In genomic region chr14:11160806-11161450, GRCm38 (mm10) we compare ENCODE assay signal across 8 mouse cellular contexts. TPM values are rescaled to one million over a fixed set of nuclear protein-coding genes. Genes with fewer than 3 reads are reported as not detected.
A peak's percentile ranks its signal among the peaks of the same experiment; 100 is the strongest.
DNase-seq lines count a peak whose midpoint lies in the region; TF ChIP-seq lines count a peak whose summit lies in the region.

No protein-coding gene starts in this region.

- peak overlapping the region in 1 of 2 experiments; percentile 74; a peak in 2 of 4 replicates for H3K4me3 ChIP-seq in ES-E14 (ENCODE audit: insufficient read depth in 1 of 2, low read depth in 1 of 2, low read length in 2 of 2, poor library complexity in 1 of 2, severe bottlenecking in 1 of 2)
- peak overlapping the region; percentile 72 for H3K4me3 ChIP-seq in hindbrain, embryonic 10.5 days
- H3K4me3 ChIP-seq in lung, adult 2 months (replicated peaks; ENCODE audit: extremely low read depth, low read depth, low read length), result peak overlapping the region; percentile 53
- H3K4me3 ChIP-seq in thymus, adult 2 months (ENCODE audit: control insufficient read depth, insufficient read depth, low read length), result peak overlapping the region; percentile 30

- peak; percentile 24; the same call in 1 of the 2 replicates for TF ChIP-seq POLR2A in lung, adult 2 months (IDR thresholded peaks at IDR 0.05; ENCODE audit: borderline replicate concordance, extremely low read depth, low read depth, low read length)
- no peak for TF ChIP-seq POLR2A in thymus, adult 2 months (IDR thresholded peaks at IDR 0.05; ENCODE audit: control insufficient read depth, extremely low read depth, insufficient read depth, low read length, poor library complexity)

- no peak for TF ChIP-seq CTCF in lung, adult 2 months (IDR thresholded peaks at IDR 0.05; ENCODE audit: insufficient read depth, low read length)
- TF ChIP-seq CTCF in thymus, adult 2 months (IDR thresholded peaks at IDR 0.05; ENCODE audit: borderline replicate concordance, control insufficient read depth, extremely low read depth, insufficient read depth, low read length, poor library complexity), result no peak

- peak; percentile 11 for DNase-seq in ES-E14 (ENCODE audit: low read depth, low spot score)
- DNase-seq in cerebellum, adult 8-10 months, result peak; percentile 86
- DNase-seq in frontal cortex, adult 2 months (ENCODE audit: extremely low spot score in 1 of 2, low spot score in 1 of 2), result peak; percentile 90
- peak; percentile 71 for DNase-seq in hindbrain, embryonic 10.5 days (ENCODE audit: low spot score)
- peak; percentile 83 to 84 for DNase-seq in layer of hippocampus, adult 8-10 months (ENCODE audit: low spot score in 2 of 2)
- DNase-seq in lung, adult 2 months, result peak; percentile 72
- DNase-seq in ovary, adult 18-20 months (ENCODE audit: low spot score), result peak; percentile 81
- DNase-seq in thymus, adult 2 months, result peak; percentile 35

- H3K27me3 ChIP-seq in hindbrain, embryonic 10.5 days (ENCODE audit: insufficient read depth, poor library complexity, severe bottlenecking), result no peaks in the 10 kb centered on the region
- H3K27me3 ChIP-seq in thymus, adult 2 months (ENCODE audit: control insufficient read depth, insufficient read depth, low read length), result no peaks in the 10 kb centered on the region

- no peaks in the 10 kb centered on the region for H3K9me3 ChIP-seq in ES-E14 (ENCODE audit: control insufficient read depth, insufficient read depth, low read depth, low read length)
- H3K9me3 ChIP-seq in hindbrain, embryonic 10.5 days, result no peaks in the 10 kb centered on the region

- in situ Hi-C loops in ES-E14 (cut with MboI; ENCODE audit: low sequenced_read_pairs in 2 of 2, unreplicated experiment in 2 of 2), result no loop called here

- no peaks in the 10 kb centered on the region for H3K36me3 ChIP-seq in ES-E14 (ENCODE audit: control insufficient read depth, insufficient read depth, low read length, poor library complexity, severe bottlenecking)
- no peaks in the 10 kb centered on the region for H3K36me3 ChIP-seq in hindbrain, embryonic 10.5 days
- H3K36me3 ChIP-seq in thymus, adult 2 months (ENCODE audit: control insufficient read depth, insufficient read depth, low read length), result no peaks in the 10 kb centered on the region

- no peaks in the 10 kb centered on the region for H3K4me1 ChIP-seq in ES-E14 (ENCODE audit: control insufficient read depth in 2 of 2, insufficient read depth in 2 of 2, low read length in 2 of 2, poor library complexity in 1 of 2)
- H3K4me1 ChIP-seq in hindbrain, embryonic 10.5 days (replicated peaks), result peaks cover 9% of the 10 kb centered on the region; the same call in 1 of the 2 replicates
- H3K4me1 ChIP-seq in lung, adult 2 months (ENCODE audit: control insufficient read depth, insufficient read depth, low read length), result no peaks in the 10 kb centered on the region
- H3K4me1 ChIP-seq in thymus, adult 2 months (replicated peaks; ENCODE audit: control insufficient read depth, insufficient read depth, low read length), result peaks cover 8% of the 10 kb centered on the region; the same call in 1 of the 2 replicates

- 8% methylated on average over 17 of the region's 17 CpGs for WGBS in hindbrain, embryonic 10.5 days
- WGBS in lung, adult 2 months, result 7% methylated on average over 17 of the region's 17 CpGs
- 9% methylated on average over 17 of the region's 17 CpGs for WGBS in thymus, adult 2 months

- H3K9ac ChIP-seq in ES-E14 (ENCODE audit: insufficient read depth, low read depth, low read length, poor library complexity, severe bottlenecking), result no peak overlapping the region

- no peak overlapping the region for H3K27ac ChIP-seq in ES-E14 (ENCODE audit: insufficient read depth, low read depth, low read length, poor library complexity, severe bottlenecking)
- H3K27ac ChIP-seq in hindbrain, embryonic 10.5 days, result peak overlapping the region; percentile 88
- no peak overlapping the region for H3K27ac ChIP-seq in thymus, adult 2 months (ENCODE audit: control insufficient read depth, insufficient read depth, low read length)

TF ChIP-seq in ES-E14, 5 proteins besides CTCF, POLR2A, EP300 and RAD21:
- peak; percentile 89 for TF ChIP-seq HCFC1 (IDR thresholded peaks at IDR 0.05; ENCODE audit: borderline replicate concordance, insufficient read depth, low read length)
- TF ChIP-seq MAFK (IDR thresholded peaks at IDR 0.05; ENCODE audit: insufficient read depth, low read depth, low read length), result no peak

RNA-seq across cellular contexts. Expression of gene Fhit, which starts 0.9 kb away (rescaled TPM):
- total RNA-seq in ES-E14 (2012; rRNA removed), result 1.0 and 1.3 TPM in 2 replicates
- polyA plus RNA-seq in frontal cortex, adult 2 months (2012; rRNA removed), result 7.3 and 9.8 TPM in 2 replicates
- 2.7 and 4.4 TPM in 2 replicates for polyA plus RNA-seq in hindbrain, embryonic 10.5 days (2016; fragmentation: Nextera tagmentation; extraction: Ambion mirVana)
- total RNA-seq in layer of hippocampus, adult 8-10 months (2022), result 1 to 10 TPM; 3.7 to 5.6 (median 4.3) TPM
- polyA plus RNA-seq in lung, adult 2 months (2012; rRNA removed), result 1.5 and 1.6 TPM in 2 replicates
- polyA plus RNA-seq in thymus, adult 2 months (2012; rRNA removed), result 5.0 and 5.4 TPM in 2 replicates

Comparison
In these comparisons a context has a peak if more than half of its experiments do, and no peak if none do; other contexts are left out.
1. DNase-seq: peak in every context shown above with its lines; median percentile 90 in frontal cortex, adult 2 months; 86 in cerebellum, adult 8-10 months; 84 in layer of hippocampus, adult 8-10 months; 81 in ovary, adult 18-20 months; 72 in lung, adult 2 months; 71 in hindbrain, embryonic 10.5 days; 35 in thymus, adult 2 months; 11 in ES-E14.